ENCODE assay signal across 8 mouse cellular contexts in genomic region chrX:161908652-161909403, GRCm38 (mm10).
DNase-seq lines count a peak whose midpoint lies in the region; ATAC-seq lines count a peak whose summit lies in the region.

No protein-coding gene starts in this region.

- ATAC-seq in hindbrain, embryonic 13.5 days (ENCODE audit: low FRiP score): peak; percentile 82
- ATAC-seq in liver, embryonic 12.5 days: no peak

- WGBS in hindbrain, embryonic 13.5 days: 21% methylated on average over 48 of the region's 48 CpGs
- WGBS in liver, embryonic 12.5 days (ENCODE audit: insufficient replicate concordance): 13% methylated on average over 48 of the region's 48 CpGs

- DNase-seq in adrenal gland, postnatal 10 days: peak; percentile 8
- DNase-seq in adrenal gland, postnatal 25 days: no peak
- DNase-seq in right cerebral cortex, adult 18-20 months: peak; percentile 18
- DNase-seq in right cerebral cortex, postnatal 36 days (ENCODE audit: low spot score in 2 of 2): no peak
- peak; percentile 13 for DNase-seq in right cerebral cortex, postnatal 14 days
- DNase-seq in thymus, postnatal 0 days (ENCODE audit: low spot score): no peak

- peak overlapping the region; percentile 80 for H3K27ac ChIP-seq in hindbrain, embryonic 13.5 days
- H3K27ac ChIP-seq in liver, embryonic 12.5 days: no peak overlapping the region

- no peaks in the 10 kb centered on the region for H3K36me3 ChIP-seq in hindbrain, embryonic 13.5 days
- no peaks in the 10 kb centered on the region for H3K36me3 ChIP-seq in liver, embryonic 12.5 days

- no peaks in the 10 kb centered on the region for H3K9me3 ChIP-seq in hindbrain, embryonic 13.5 days
- H3K9me3 ChIP-seq in liver, embryonic 12.5 days (replicated peaks): no peaks in the 10 kb centered on the region

- H3K4me3 ChIP-seq in hindbrain, embryonic 13.5 days: peak overlapping the region; percentile 52
- peak overlapping the region; percentile 33 for H3K4me3 ChIP-seq in liver, embryonic 12.5 days

- 0 out of 2 replicates have a peak, but pooled peaks cover 3% of the 10 kb centered on the region for H3K4me1 ChIP-seq in hindbrain, embryonic 13.5 days (replicated peaks)
- no peaks in the 10 kb centered on the region for H3K4me1 ChIP-seq in liver, embryonic 12.5 days

- H3K27me3 ChIP-seq in hindbrain, embryonic 13.5 days: peaks cover 57% of the 10 kb centered on the region
- peaks cover 63% of the 10 kb centered on the region for H3K27me3 ChIP-seq in liver, embryonic 12.5 days (replicated peaks)

- H3K4me2 ChIP-seq in hindbrain, embryonic 13.5 days: peak overlapping the region; percentile 68
- H3K4me2 ChIP-seq in liver, embryonic 12.5 days: peak overlapping the region; percentile 55

- peak overlapping the region; percentile 70 for H3K9ac ChIP-seq in hindbrain, embryonic 13.5 days
- no peak overlapping the region for H3K9ac ChIP-seq in liver, embryonic 12.5 days

Comparison
In these comparisons a context has a peak if more than half of its experiments do, and no peak if none do; other contexts are left out.
1. DNase-seq: peak in adrenal gland, postnatal 10 days (single experiment), right cerebral cortex, adult 18-20 months (single experiment) and right cerebral cortex, postnatal 14 days (single experiment); none in adrenal gland, postnatal 25 days (single experiment), right cerebral cortex, postnatal 36 days (0 of 2) and thymus, postnatal 0 days (single experiment).